Mouse (Mus musculus) yolk sac, embryonic 10.5 days (tissue): ENCODE data around the gene Fbxo41.
A peak's percentile ranks its signal among the peaks of the same experiment; 100 is the strongest.

Source experiments
- DNase-seq: peaks from one replicate; pipeline ENCODE4 v3.0.0-alpha.2; 2017; ENCODE audit warnings: low spot score

Gene Fbxo41

GRCm38 (mm10) chr6:85502911-85503250, at the start of gene Fbxo41:
TSS of gene Fbxo41 (minus strand) at chr6:85502994.
- peak; percentile 28 for DNase-seq

GRCm38 (mm10) chr6:85547642-85548041, 44.8 kb upstream of the Fbxo41 start:
- no peak for DNase-seq

- no peak for DNase-seq
Observed at GRCm38 (mm10) chr6:85544251-85544881, 41.6 kb upstream of the Fbxo41 start.

GRCm38 (mm10) chr6:85543351-85544175, 40.8 kb upstream of the Fbxo41 start:
- no peak for DNase-seq

- DNase-seq = no peak
Observed at GRCm38 (mm10) chr6:85522825-85523224, 20.0 kb upstream of the Fbxo41 start.

GRCm38 (mm10) chr6:85522026-85522425, 19.2 kb upstream of the Fbxo41 start:
- DNase-seq = no peak

- DNase-seq = no peak
Observed at GRCm38 (mm10) chr6:85518091-85518693, 15.4 kb upstream of the Fbxo41 start.

- DNase-seq = no peak
Observed at GRCm38 (mm10) chr6:85515941-85516340, 13.1 kb upstream of the Fbxo41 start.

GRCm38 (mm10) chr6:85513531-85513910, 10.7 kb upstream of the Fbxo41 start, which contains the start of gene Egr4:
TSS of gene Egr4 (minus strand) at chr6:85513589.
- no peak for DNase-seq

GRCm38 (mm10) chr6:85512577-85513530, 10.1 kb upstream of the Fbxo41 start:
- DNase-seq = no peak

GRCm38 (mm10) chr6:85512056-85512440, 9.3 kb upstream of the Fbxo41 start:
- no peak for DNase-seq

GRCm38 (mm10) chr6:85511286-85512055, 8.7 kb upstream of the Fbxo41 start:
- peak; percentile 36 for DNase-seq

GRCm38 (mm10) chr6:85510476-85510875, 7.7 kb upstream of the Fbxo41 start:
- DNase-seq = no peak

GRCm38 (mm10) chr6:85508602-85509001, 5.8 kb upstream of the Fbxo41 start:
- no peak for DNase-seq

- no peak for DNase-seq
Observed at GRCm38 (mm10) chr6:85504908-85505307, 2.1 kb upstream of the Fbxo41 start.

GRCm38 (mm10) chr6:85502103-85502910, 487 bp downstream of the Fbxo41 start:
- no peak for DNase-seq

- DNase-seq = no peak
Observed at GRCm38 (mm10) chr6:85501571-85502102, 1.2 kb downstream of the Fbxo41 start.

GRCm38 (mm10) chr6:85500416-85500815, 2.4 kb downstream of the Fbxo41 start:
- no peak for DNase-seq

GRCm38 (mm10) chr6:85498147-85498546, 4.6 kb downstream of the Fbxo41 start:
- no peak for DNase-seq

- no peak for DNase-seq
Observed at GRCm38 (mm10) chr6:85496976-85497375, 5.8 kb downstream of the Fbxo41 start.
